Mouse (Mus musculus) urinary bladder, adult 2 months (tissue): ENCODE results near the gene Slc35f1. TPM values are rescaled to one million over a fixed set of nuclear protein-coding genes. Genes with fewer than 3 reads are reported as not detected.
"Not testable (repeated sequence)": the region's sequence is repeated elsewhere in the genome, so short reads cannot be mapped to it uniquely, and the experiment has no call there.

Source experiments
- DNase-seq: peaks from one replicate; pipeline ENCODE4 v3.0.0; 2022; ENCODE audit warnings: low spot score
- polyA plus RNA-seq: library from polyadenylated mRNA; depleted of rRNA; stranded (reverse); fragments of >200 nt; gene quantifications from 2 replicates; pipeline ENCODE4 v1.2.3, GENCODE M21; 2012

The Slc35f1 gene
- polyA plus RNA-seq, 1 experiment, result 1.9 TPM

DNA sequence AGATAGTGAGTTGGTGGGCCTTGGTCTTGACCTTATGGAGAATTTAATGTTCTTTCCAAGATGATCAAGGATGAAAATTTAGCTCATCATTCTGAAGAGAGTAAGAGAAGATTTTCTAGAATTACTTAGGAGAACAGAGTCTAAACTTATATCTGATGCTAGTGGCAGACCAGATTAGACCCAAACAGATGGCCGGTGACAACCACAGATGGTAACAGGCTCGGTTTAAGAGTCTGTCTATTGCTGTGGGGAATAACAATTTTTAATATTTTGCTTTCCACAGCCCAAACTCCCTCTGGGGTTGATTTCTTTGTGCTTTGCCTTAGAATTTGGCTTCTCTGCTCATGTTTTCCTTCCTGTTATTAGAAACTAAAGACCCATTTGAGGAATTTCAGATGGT lies 96.7 kb downstream of the Slc35f1 start:
- DNase-seq, result no peak

DNA sequence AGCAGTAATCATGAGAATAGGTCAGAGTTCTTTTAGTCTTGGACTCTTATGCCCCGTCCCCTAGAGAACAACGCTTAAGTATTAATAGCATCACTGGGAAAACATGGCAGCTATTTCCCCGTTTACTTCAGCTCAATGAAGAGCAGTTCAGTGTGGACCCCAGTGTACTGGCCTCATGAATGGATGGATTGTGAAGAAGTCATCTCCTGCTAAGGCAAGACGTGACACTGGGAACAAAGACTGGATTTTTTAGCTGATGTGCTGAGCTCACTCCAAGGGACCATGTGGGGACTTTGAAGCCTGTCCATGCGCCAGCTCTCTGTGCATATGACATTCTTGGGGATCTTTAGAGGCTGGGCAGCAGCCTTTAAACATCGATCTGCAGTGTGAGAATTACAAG lies 101.2 kb downstream of the Slc35f1 start:
- no peak for DNase-seq

DNA sequence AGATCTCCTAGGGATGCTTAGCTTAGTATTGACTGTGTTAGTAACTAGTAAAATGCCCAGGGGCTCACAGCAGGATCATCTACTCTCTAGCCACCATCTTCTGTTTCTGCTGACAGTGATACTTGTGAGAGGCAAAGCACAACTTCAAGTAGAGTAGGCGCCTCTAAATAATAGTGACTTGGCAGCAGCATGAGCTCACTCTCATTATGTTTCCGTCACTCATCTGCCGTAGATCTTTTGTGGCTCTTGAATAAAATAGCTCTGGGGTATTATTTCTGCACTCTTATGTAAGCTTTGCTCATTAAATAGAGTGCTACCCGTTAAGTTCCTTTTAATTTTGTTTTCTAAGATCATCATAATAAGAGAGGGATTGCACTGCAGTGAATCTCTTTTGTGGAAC lies 107.1 kb downstream of the Slc35f1 start:
- DNase-seq, result no peak

DNA sequence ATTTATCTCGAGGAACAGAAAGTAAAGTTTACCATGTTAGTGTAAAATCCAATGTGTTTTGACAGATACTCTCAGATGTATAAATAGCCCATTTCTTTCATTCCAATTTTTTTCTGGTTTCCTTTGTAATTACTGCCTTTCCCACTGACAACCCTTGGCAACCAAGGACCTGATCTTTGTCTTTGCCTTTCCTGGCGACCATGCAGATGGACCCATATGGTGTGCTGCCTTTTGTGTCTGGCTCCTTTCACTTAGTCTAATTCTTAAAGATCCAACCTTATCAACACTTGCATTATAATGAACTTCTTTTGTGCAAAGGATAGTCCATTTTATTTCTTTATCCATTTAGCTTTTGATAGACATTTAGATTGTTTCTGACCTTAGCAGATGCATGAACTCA lies 117.5 kb downstream of the Slc35f1 start:
- no peak for DNase-seq

DNA sequence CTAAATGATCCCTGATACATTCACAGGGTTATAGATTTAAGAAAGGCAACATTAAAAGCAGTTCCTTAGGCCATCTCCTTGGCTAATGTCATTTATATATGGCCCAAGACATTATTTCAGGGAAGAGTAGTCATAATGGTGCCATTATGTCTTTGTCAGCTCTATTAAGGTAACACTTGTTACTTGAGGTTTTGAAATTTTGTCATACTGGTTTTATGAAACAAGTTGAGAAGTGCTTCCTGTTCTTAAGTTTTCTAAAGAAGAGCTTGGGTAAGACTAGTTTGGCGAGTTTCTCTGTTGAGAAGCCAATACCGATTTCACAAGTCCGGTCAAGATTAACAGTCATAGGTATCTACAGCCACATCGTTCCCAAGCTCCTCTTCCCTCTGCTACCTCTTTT lies 122.5 kb downstream of the Slc35f1 start:
- no peak for DNase-seq

DNA sequence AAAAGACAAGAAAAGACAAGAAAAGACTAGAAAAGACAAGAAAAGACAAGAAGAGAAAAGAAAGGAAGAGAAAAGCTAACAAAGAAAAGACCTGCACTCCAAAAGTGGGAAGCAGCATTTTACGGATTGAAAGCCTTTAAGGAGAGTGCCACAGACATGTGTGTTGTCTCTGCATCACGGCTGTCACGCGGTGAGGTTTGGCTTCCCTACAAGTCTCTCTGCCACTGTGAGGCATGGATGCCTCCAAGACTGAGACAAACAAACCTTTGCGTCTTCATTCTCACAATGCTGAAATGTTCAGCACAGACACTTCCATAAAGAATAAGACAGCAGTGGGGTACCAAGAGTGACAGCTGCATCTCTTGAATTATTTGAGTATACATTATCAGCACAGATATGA lies 124.0 kb downstream of the Slc35f1 start:
- no peak for DNase-seq

DNA sequence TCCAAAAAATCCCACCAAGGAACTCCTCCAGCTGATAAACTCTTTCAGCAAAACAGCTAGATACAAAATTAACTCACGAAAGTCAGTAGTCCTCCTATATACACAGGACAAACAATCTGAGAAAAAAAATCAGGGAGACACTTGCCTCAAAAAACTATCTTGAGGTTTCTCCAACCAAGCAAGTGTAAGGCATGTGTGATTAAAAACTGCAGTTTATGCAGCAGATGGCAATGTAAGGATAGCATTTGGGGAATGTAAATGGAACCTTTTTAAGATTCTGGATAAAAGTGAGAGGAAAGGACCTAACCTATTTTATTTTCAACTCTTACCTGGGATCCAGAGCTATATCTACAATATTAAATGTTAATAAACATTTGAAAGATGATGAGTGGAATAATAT lies 129.3 kb downstream of the Slc35f1 start:
- no peak for DNase-seq

DNA sequence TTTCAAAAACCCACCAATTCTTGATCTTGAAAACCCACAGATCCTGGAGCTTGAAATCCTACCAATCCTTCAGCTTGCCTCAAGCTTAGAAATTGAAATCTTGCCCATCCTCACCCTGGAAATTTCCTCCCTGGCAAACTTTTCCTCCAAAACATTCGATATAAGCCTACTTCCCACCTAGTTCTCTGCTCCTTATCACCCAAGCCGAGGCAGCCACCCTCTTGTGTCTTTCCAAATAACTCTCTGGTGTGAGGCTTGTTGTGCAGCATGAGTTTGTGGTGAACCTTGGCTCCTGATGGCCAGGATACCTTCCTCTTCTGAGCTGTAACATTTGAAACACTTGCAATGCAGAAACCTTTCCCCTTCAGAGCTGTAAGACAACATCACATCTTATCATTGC lies 132.6 kb downstream of the Slc35f1 start:
- DNase-seq, result no peak

DNA sequence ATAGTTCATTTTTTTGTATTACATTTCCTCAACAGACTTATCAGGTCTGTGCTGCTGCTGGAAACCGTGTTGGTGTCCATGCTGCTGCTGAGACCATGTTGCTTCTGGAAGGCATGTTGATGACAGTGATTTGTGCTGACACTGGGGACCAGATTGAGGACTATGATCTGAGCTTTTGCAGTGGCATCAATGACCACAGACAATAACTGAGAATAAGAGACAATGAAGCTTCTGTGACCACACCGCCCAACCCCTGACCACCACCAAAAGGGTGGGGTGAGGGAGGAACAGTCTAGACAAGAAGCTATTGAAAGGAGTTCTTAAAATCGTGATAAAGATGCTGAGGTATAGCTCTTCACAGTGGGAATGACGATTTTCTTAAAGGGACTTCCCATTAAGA lies 135.4 kb downstream of the Slc35f1 start:
- DNase-seq, result no peak

DNA sequence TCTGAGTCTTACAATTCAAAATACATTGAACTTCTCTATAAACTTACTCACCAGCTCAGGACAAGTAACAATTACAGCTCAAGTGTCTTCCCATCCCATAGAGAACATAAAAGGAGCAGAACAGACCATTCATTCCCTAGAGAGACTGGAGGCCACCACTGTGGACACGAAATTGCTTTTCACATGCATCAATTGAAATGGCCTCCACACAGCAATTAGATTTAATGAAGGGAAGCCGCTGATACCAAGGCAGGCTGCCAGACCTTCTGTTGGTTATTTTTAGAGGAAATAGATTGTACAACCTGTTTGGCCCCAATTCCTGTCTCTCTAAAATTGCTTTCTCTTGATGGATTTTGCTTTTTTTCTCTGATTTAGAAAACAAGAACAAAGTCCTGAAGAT lies 150.5 kb downstream of the Slc35f1 start:
- no peak for DNase-seq

DNA sequence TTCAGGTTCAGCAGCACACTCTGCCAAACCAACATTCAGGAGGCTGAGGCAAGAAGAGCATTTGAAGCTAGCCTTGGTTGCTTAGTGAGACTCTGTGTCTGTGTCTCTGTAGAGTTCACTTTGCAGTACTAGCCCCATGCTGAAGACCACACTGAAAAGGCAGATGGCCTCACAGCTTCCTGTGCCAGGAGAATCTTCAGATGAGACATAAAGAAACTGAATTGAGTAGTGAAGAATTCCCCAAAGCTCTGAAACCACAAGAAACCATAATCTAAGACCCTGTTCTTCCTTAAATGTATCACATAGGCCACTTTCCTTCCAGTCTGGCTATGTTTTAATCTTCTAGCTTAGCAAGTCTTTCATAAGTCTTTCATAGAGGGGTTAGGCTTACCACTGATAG lies 161.7 kb downstream of the Slc35f1 start:
- no peak for DNase-seq

DNA sequence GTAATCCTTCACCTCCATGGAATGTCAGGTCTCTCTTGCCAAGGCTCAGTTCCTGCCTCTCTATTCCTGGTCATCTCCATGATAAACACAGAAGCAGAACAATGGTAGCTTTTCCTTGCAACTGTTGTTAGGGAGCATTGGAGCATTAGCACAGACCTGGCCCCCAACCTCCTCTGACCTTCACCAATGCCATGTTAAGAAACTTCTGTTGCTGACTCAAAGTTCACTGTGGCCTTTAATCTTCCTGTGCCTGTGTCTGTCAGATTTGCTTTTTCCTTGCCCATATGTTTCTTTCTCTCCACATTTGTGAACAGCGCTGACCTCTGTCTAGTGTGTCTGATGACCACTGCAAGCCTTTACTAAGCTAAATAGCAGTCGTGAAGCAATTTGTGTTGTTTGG lies 170.5 kb downstream of the Slc35f1 start:
- DNase-seq, result no peak

DNA sequence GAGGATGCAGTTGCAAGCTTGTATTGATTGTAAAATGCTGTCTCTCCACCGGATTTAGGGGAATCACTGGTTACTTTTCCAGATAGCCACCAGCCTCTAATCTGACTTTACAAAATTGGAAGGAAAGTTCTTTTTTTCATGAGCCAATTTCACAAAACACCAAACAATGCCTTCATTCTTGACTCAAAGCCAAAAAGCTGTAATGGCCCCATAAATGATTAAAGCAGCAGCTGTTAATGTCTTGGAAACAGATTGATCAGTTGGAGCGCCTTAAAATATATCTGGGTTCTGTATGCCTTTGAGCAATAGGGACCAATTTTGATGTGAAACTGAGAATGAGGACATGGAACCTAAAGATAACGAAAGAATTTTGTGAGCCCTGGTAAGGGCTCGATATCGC lies 174.6 kb downstream of the Slc35f1 start:
- no peak for DNase-seq

DNA sequence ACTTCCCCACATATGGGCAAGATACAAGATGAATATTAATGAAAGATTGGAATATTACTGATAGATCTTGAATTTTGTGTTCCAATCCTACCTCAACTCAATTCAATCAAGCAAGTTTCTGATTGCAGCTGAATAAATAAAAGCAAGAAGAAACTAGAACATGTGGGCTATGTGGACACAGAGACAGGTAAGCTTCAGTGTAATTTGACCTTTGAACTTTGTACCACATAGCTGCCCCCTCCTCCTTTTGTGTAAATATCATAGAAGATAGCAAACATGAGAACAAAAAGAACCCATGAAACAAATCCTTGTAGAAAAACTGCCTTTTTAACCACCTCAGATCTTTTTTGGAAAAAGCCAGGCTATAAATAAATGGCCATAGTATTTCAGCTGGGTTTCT lies 180.8 kb downstream of the Slc35f1 start:
- no peak for DNase-seq

DNA sequence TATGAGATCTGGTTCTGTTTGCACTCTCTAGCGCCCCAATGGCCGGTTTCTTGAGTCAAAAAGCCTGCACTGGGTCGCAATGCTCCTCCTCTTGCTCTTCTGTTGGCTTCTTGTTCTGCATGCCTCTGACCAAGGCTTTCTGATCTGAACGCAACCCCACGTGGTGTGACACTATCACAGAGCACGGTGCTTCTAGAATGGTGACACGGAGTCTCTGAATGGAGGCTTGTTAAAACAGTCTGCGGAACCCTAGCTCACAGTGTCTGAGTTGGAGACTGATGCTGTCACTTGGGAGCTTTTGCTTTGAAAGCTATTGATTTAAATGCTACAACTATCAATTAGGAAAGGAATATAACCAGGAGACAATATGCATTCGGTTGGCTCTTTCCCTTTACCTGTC lies 183.8 kb downstream of the Slc35f1 start:
- no peak for DNase-seq

DNA sequence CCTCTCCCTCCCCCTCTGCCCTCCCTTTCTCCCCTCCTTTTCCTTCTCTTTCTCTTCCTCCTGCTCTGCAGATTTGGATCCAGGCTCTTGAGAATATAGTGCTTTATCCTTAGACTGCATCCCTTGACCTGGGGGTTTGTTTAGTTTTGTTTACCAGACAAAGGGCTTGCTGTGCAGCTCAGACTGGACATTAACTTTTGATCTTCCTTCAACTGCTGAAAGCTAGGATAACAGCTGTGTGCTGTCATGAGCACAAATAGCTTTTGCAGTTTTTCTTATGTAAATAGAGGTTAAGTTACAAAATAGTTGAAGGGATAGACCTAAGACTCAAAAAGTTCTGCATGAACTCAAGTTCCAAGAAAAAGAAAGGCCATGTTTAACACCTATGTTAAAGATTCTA lies 184.4 kb downstream of the Slc35f1 start:
- DNase-seq, result no peak

DNA sequence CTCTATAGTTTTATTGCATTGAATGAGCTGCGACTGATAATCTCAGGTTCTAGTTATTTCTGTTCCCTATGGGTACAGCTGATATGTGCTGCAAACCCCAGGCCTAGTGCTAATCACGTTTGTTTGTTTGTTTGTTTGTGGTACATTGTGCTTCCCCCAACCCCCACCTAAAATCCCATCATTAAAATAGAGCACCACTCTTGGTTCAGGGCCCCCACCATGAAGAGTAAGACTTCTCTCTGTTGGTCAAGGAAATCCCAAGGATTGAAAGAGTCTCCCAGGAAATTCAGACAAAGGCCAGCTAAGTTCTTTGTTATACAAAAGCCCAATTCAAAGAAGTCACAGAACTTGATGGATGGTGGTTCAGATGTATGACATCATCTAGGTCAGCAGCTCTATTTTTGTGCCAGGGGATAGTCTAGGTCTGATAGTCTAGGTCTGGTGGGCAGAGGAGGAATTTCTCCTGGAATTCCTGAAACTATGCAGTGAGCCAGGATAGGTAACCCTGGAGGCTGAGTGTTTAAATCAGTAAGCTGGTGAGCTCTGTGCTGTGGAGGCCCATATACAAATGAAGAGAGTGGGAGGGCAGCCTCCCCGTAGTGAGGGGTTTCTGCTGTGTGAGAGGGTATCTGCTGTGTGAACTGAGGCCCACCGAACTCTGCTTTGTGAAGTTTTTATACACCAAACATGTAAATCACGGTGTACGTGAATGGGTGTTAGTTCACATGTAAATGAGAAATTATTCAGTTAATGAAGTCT lies 187.1 kb downstream of the Slc35f1 start:
- DNase-seq, result no peak

DNA sequence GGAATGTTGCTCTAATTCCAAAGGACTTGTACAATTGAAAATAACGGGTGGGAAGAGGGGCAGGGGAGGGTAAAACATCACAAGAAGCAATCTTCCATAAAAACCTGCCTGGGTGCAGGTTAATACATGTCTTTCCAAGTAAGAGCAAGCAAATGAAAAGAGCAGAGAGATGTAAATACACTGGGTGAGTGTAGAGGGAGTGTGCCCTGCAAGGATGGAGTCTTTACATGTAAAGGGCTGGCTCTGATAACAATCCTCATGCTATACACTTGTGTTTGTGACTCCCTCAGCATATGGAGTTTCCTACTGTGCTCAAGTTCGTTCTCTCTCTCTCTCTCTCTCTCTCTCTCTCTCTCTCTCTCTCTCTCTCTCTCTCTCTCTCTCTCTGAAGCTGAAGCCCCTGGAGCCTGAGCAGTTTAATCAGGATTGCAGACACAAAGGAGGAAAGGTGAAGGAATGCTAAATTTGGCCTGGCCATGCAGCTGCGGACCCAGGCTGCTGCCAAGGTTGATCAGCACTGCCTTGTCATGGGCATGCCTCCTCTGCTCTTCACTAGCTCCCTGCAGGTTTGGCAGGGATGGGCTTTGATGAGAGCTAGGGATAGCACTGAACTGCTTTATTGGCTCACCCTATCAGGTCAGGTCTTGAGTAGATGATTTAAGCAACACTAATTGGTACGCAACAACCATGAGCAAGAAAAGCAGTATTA lies 187.9 kb downstream of the Slc35f1 start:
- no peak for DNase-seq

DNA sequence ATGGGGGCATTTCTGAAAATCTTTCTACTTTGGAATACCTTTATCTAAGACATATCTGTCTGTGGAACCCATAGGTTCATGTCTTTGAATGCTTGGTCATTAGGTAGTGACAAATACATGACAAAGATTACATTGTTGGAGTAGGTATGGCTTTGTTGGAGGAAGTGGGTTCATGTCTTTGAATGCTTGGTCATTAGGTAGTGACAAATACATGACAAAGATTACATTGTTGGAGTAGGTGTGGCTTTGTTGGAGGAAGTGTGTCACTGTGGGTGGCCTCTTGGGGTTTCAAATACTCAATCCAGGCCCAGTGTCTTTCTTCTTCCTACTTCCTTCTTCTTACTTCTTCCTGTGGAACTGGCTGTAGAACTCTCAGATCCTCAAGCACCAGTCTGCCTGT lies 206.4 kb downstream of the Slc35f1 start:
- not testable (repeated sequence) for DNase-seq

DNA sequence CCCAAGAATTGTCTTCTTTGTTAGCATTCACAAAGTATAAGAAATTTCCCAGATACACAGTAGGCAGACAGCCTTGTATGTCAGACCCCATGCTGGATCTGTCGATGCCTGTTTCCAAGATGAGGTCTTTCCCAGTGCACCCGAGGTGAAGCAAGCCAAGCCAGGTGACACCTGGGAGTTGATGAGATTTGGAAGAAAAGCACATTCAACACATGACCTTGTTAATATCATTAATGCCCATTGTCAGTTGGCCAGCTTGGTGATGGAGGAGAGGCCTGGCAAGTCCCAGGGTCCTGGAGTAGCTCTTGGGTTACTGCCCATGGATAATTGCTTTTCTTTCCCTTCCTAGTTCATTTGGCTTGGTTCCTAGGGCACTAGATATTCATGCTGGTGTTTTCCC lies 214.6 kb downstream of the Slc35f1 start:
- DNase-seq, result no peak

DNA sequence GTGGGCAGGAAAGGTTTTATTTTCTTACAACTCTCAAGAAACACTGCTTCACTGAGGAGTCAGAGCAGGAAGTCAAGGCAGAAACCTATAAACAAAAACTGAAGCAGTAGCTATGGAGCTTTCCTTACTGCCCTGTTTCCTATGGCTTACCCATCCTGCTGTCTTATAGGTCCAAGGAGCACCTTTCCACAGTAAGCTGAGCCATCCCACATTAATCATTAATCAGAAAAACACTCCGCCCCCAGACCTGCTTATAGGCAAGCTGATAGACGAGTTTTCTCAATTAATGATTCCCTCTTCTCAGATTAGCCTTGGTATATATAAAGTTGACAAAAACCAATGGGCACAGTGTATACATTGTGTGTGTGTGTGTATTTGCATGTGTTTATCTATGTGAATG lies 221.4 kb downstream of the Slc35f1 start:
- no peak for DNase-seq

DNA sequence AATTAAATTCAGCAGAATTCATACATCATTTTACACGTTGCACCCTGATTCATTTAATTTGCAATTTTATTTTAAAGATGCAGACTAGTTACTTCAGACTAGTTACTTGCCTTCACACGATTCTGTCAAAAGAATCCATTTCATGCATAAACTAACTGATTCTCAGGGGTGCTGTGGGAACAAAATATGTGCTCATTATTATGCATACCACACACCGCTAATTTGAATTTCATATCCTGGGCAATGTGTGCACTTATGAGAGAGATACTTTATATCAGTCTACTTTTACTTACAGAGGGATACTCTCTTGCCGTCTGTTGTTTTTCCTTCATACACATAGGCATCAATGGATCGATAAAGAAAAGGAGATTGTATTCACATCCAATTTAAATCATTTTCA lies 228.4 kb downstream of the Slc35f1 start:
- DNase-seq, result no peak

DNA sequence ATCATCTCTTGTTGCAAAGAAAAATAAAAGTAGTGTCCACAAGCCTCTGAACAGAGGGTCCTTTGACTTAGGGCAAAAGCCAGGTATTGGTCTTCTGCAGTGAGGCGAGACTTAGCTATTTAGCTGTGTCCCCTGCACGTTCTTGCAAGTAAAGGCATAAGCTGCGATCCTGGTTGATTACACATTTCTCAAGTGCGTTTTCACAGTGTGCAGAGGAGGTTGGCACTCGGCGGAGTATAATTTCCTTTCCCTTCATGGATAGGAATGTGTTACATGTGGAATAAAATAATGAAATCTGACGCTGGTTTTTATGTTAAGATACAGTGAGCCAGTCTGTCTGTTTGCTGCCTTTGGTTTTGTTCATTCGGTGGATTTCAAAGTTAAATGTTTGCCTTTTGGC lies 232.8 kb downstream of the Slc35f1 start:
- no peak for DNase-seq

DNA sequence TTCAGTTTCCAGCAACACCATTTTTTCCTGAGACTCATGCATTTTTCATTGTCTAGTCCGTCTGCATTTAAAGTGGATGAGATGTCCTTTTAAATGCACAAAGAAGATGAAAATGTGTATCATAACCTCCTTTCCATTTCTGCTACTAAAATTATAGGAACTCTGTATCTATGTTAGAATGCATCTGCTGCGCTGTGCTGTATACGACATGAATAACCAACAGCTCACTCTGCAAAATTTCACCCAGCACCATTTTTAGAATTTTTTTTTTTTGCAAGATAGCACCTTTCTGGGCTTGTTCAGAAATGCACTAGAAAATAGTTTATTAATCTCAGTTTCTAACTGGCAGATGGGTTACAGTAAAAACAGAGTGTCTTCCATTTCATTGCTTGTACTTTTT lies 236.0 kb downstream of the Slc35f1 start:
- DNase-seq, result no peak
